9 mouse cellular contexts compared by ENCODE assay signal in genomic region chr5:85936667-85937314, GRCm38 (mm10).
DNase-seq lines count a peak whose midpoint lies in the region; ATAC-seq and TF ChIP-seq lines count a peak whose summit lies in the region.
"Had no signal": no experiment of that assay in that cellular context is flagged by ENCODE, and none has a peak within 500 bp of the region (broad histone marks: within the 10 kb centered on the region; RNA-seq: fewer than 3 reads in every experiment).

No protein-coding gene starts in this region.

- 32% methylated on average over 8 of the region's 8 CpGs for WGBS in heart, postnatal 0 days
- 38% methylated on average over 8 of the region's 8 CpGs for WGBS in heart, embryonic 11.5 days (ENCODE audit: insufficient replicate concordance)
- WGBS in neural tube, embryonic 11.5 days, result 42% methylated on average over 8 of the region's 8 CpGs

- no peak overlapping the region for H3K27ac ChIP-seq in heart, postnatal 0 days (ENCODE audit: low read depth)
- no peak overlapping the region for H3K27ac ChIP-seq in heart, embryonic 11.5 days (ENCODE audit: low read depth, low read length)
- no peak overlapping the region for H3K27ac ChIP-seq in neural tube, embryonic 11.5 days (ENCODE audit: low read depth, low read length)
- H3K27ac ChIP-seq: limb, embryonic 13.5 days had no signal

- no peak for TF ChIP-seq EP300 in heart, postnatal 0 days (IDR thresholded peaks at IDR 0.05; ENCODE audit: low read depth)

- intact Hi-C loops in left cerebral cortex, postnatal 14 days (cut with DNase I), result loop anchor here (2.0 kb wide), 1 partner anchor 350 kb away; no protein-coding TSS in a partner anchor

- peak; percentile 80 for TF ChIP-seq CTCF in heart, postnatal 0 days (IDR thresholded peaks at IDR 0.05; ENCODE audit: low read depth)

- ATAC-seq in heart, postnatal 0 days (ENCODE audit: insufficient read depth, low read depth), result no peak
- ATAC-seq in heart, embryonic 11.5 days (replicated peaks; ENCODE audit: insufficient number of reproducible peaks, low FRiP score, low TSS enrichment), result no peak
- peak; percentile 56 to 67; a peak in 3 of 4 replicates for ATAC-seq in hematopoietic stem cell, adult 5-6 weeks (replicated peaks in 1 of 2; ENCODE audit: insufficient read depth in 1 of 2, low FRiP score in 2 of 2, low TSS enrichment in 1 of 2, low read depth in 1 of 2, poor library complexity in 2 of 2, severe bottlenecking in 2 of 2)
- no peak for ATAC-seq in neural tube, embryonic 11.5 days (ENCODE audit: insufficient read depth, low FRiP score, low TSS enrichment)

- no peaks in the 10 kb centered on the region for H3K36me3 ChIP-seq in heart, postnatal 0 days (replicated peaks; ENCODE audit: control insufficient read depth, insufficient read depth, low read length)
- no peaks in the 10 kb centered on the region for H3K36me3 ChIP-seq in heart, embryonic 11.5 days (ENCODE audit: control insufficient read depth, insufficient read depth, low read length)
- no peaks in the 10 kb centered on the region for H3K36me3 ChIP-seq in neural tube, embryonic 11.5 days (ENCODE audit: control insufficient read depth, insufficient read depth, low read length)
- H3K36me3 ChIP-seq: limb, embryonic 13.5 days had no signal

- H3K4me3 ChIP-seq in heart, postnatal 0 days (ENCODE audit: low read depth, low read length), result no peak overlapping the region
- no peak overlapping the region for H3K4me3 ChIP-seq in heart, embryonic 11.5 days (ENCODE audit: low read depth, low read length)
- H3K4me3 ChIP-seq in neural tube, embryonic 11.5 days (ENCODE audit: low read depth, low read length), result no peak overlapping the region
- H3K4me3 ChIP-seq: limb, embryonic 13.5 days had no signal

- no peak overlapping the region for H3K4me2 ChIP-seq in heart, postnatal 0 days (ENCODE audit: low read depth, low read length)
- no peak overlapping the region for H3K4me2 ChIP-seq in heart, embryonic 11.5 days
- no peak overlapping the region for H3K4me2 ChIP-seq in neural tube, embryonic 11.5 days (ENCODE audit: low read depth)
- H3K4me2 ChIP-seq: limb, embryonic 13.5 days had no signal

- H3K9ac ChIP-seq in heart, postnatal 0 days (replicated peaks; ENCODE audit: low read depth, low read length), result no peak overlapping the region
- no peak overlapping the region for H3K9ac ChIP-seq in heart, embryonic 11.5 days (ENCODE audit: low read depth, low read length)
- no peak overlapping the region for H3K9ac ChIP-seq in neural tube, embryonic 11.5 days (ENCODE audit: low read length)
- H3K9ac ChIP-seq: limb, embryonic 13.5 days had no signal

- H3K9me3 ChIP-seq in heart, postnatal 0 days (replicated peaks; ENCODE audit: control insufficient read depth, low read length), result no peaks in the 10 kb centered on the region
- no peaks in the 10 kb centered on the region for H3K9me3 ChIP-seq in heart, embryonic 11.5 days (replicated peaks; ENCODE audit: control insufficient read depth, low read length)
- no peaks in the 10 kb centered on the region for H3K9me3 ChIP-seq in neural tube, embryonic 11.5 days (ENCODE audit: control insufficient read depth, low read length)
- H3K9me3 ChIP-seq: limb, embryonic 13.5 days had no signal

- no peaks in the 10 kb centered on the region for H3K27me3 ChIP-seq in heart, postnatal 0 days (ENCODE audit: control insufficient read depth, insufficient read depth, low read length)
- H3K27me3 ChIP-seq in heart, embryonic 11.5 days (ENCODE audit: control insufficient read depth, insufficient read depth, low read length), result no peaks in the 10 kb centered on the region
- H3K27me3 ChIP-seq in neural tube, embryonic 11.5 days (ENCODE audit: control insufficient read depth, insufficient read depth, low read length), result no peaks in the 10 kb centered on the region
- H3K27me3 ChIP-seq: limb, embryonic 13.5 days had no signal

- no peaks in the 10 kb centered on the region for H3K4me1 ChIP-seq in heart, postnatal 0 days (ENCODE audit: control insufficient read depth, insufficient read depth)
- no peaks in the 10 kb centered on the region for H3K4me1 ChIP-seq in heart, embryonic 11.5 days (ENCODE audit: control insufficient read depth, insufficient read depth, low read length)
- no peaks in the 10 kb centered on the region for H3K4me1 ChIP-seq in neural tube, embryonic 11.5 days (ENCODE audit: control insufficient read depth, insufficient read depth, low read length)
- H3K4me1 ChIP-seq: limb, embryonic 13.5 days had no signal

- peak; percentile 23 for DNase-seq in heart, postnatal 0 days (ENCODE audit: low spot score)
- peak; percentile 47 for DNase-seq in MEL-GATA-1-ER (ENCODE audit: extremely low read depth, low read depth)
- DNase-seq in cerebellum, postnatal 25 days, result peak; percentile 40 to 72
- DNase-seq in left cerebral cortex, postnatal 14 days (ENCODE audit: low spot score in 2 of 2), result peak; percentile 42 to 74
- DNase-seq in neural tube, embryonic 11.5 days (ENCODE audit: low spot score), result peak; percentile 68
- no peak for DNase-seq in ovary, adult 18-20 months (ENCODE audit: low spot score)

Comparison
In these comparisons a context has a peak if more than half of its experiments do, and no peak if none do; other contexts are left out.
1. ATAC-seq: peak in hematopoietic stem cell, adult 5-6 weeks (2 of 2); none in heart, postnatal 0 days (single experiment), heart, embryonic 11.5 days (single experiment) and neural tube, embryonic 11.5 days (single experiment).